In genomic region chr4:129575171-129575844, GRCm38 (mm10) we compare ENCODE assay signal across 9 mouse cellular contexts. TPM values are rescaled to one million over a fixed set of nuclear protein-coding genes. Genes with fewer than 3 reads are reported as not detected.
DNase-seq lines count a peak whose midpoint lies in the region; ATAC-seq and TF ChIP-seq lines count a peak whose summit lies in the region.
"Had no signal": no experiment of that assay in that cellular context is flagged by ENCODE, and none has a peak within 500 bp of the region (broad histone marks: within the 10 kb centered on the region; RNA-seq: fewer than 3 reads in every experiment).

No protein-coding gene starts in this region.

- no peak for TF ChIP-seq CTCF in kidney, adult 2 months (conservative IDR thresholded peaks at IDR 0.05; ENCODE audit: insufficient read depth, insufficient read length, low read depth, low read length)
- no peak for TF ChIP-seq CTCF in liver, postnatal 0 days (IDR thresholded peaks at IDR 0.05; ENCODE audit: low read depth)

- no peak overlapping the region for H3K9ac ChIP-seq in liver, postnatal 0 days (replicated peaks)

- no peak for TF ChIP-seq POLR2A in kidney, adult 2 months (IDR thresholded peaks at IDR 0.05; ENCODE audit: low read depth, low read length)

- peak overlapping the region; percentile 42; the same call in 1 of the 2 replicates for H3K4me2 ChIP-seq in liver, postnatal 0 days (ENCODE audit: low read depth, low read length)

- 32% methylated on average over 7 of the region's 8 CpGs for WGBS in kidney, adult 2 months
- 32% methylated on average over 7 of the region's 8 CpGs for WGBS in liver, postnatal 0 days (ENCODE audit: insufficient replicate concordance)

- H3K9me3 ChIP-seq in liver, postnatal 0 days (ENCODE audit: low read length), result no peaks in the 10 kb centered on the region

- no peak overlapping the region for H3K27ac ChIP-seq in kidney, adult 2 months (ENCODE audit: insufficient read depth, low read depth, low read length)
- H3K27ac ChIP-seq in liver, postnatal 0 days (ENCODE audit: low read depth), result peak overlapping the region; percentile 64; the same call in 1 of the 2 replicates
- H3K27ac ChIP-seq: heart, adult 2 months had no signal

- H3K4me1 ChIP-seq in kidney, adult 2 months (ENCODE audit: control insufficient read depth, insufficient read depth, low read length), result no peaks in the 10 kb centered on the region
- H3K4me1 ChIP-seq in liver, postnatal 0 days (ENCODE audit: insufficient read depth), result peaks cover 3% of the 10 kb centered on the region; the same call in 1 of the 2 replicates

- H3K36me3 ChIP-seq in kidney, adult 2 months (ENCODE audit: control insufficient read depth, insufficient read depth, low read length), result no peaks in the 10 kb centered on the region
- H3K36me3 ChIP-seq in liver, postnatal 0 days (replicated peaks; ENCODE audit: insufficient read depth, low read length), result no peaks in the 10 kb centered on the region

- H3K27me3 ChIP-seq in kidney, adult 2 months (replicated peaks; ENCODE audit: control insufficient read depth, insufficient read depth, low read length), result no peaks in the 10 kb centered on the region
- H3K27me3 ChIP-seq in liver, postnatal 0 days (ENCODE audit: insufficient read depth, low read length), result no peaks in the 10 kb centered on the region

- peak; percentile 33 for DNase-seq in kidney, adult 2 months
- no peak for DNase-seq in kidney, adult 11 months
- peak; percentile 98 for DNase-seq in induced T-regulatory cell, adult 2 months (ENCODE audit: low read depth)
- DNase-seq in liver, postnatal 0 days, result peak; percentile 54
- peak; percentile 89 to 93 for DNase-seq in thymus, postnatal 10 days (ENCODE audit: low spot score in 2 of 2)
- DNase-seq in frontal cortex, postnatal 14 days (ENCODE audit: low spot score in 2 of 2), result no peak
- no peak for DNase-seq in urinary bladder, adult 18-20 months (ENCODE audit: low spot score in 2 of 2)
- DNase-seq in gastrocnemius, postnatal 4 days (ENCODE audit: low spot score in 2 of 2), result no peak

- H3K4me3 ChIP-seq in kidney, adult 2 months (ENCODE audit: insufficient read depth, low read depth, low read length), result no peak overlapping the region
- no peak overlapping the region for H3K4me3 ChIP-seq in liver, postnatal 0 days (ENCODE audit: low read depth, low read length)
- H3K4me3 ChIP-seq: heart, adult 2 months had no signal

- no peak for ATAC-seq in liver, postnatal 0 days

- no peak for TF ChIP-seq EP300 in liver, postnatal 0 days (IDR thresholded peaks at IDR 0.05; ENCODE audit: low read depth)

RNA-seq across cellular contexts. Expression of gene Lck, which starts 1.9 kb away (rescaled TPM):
- 2.3 and 12.7 TPM in 2 replicates for polyA plus RNA-seq in kidney, adult 2 months (2012; rRNA removed)
- 3.3 and 3.4 TPM in 2 replicates for polyA plus RNA-seq in liver, postnatal 0 days (2015; fragmentation: Nextera tagmentation; extraction: Ambion mirVana)
- total RNA-seq in gastrocnemius, postnatal 4 days (2021), result 1 to 10 TPM in 1 of 2 experiments, under 1 TPM in 1; 0.34 to 2.0 TPM

RNA-seq across cellular contexts. Expression of gene Fam167b, which starts 3.0 kb away (rescaled TPM):
- 24.6 and 27.2 TPM in 2 replicates for polyA plus RNA-seq in kidney, adult 2 months (2012; rRNA removed)
- polyA plus RNA-seq in liver, postnatal 0 days (2015; fragmentation: Nextera tagmentation; extraction: Ambion mirVana), result 13.1 and 15.0 TPM in 2 replicates
- total RNA-seq in gastrocnemius, postnatal 4 days (2021), result 1 to 10 TPM; 1.2 to 1.3 TPM

RNA-seq across cellular contexts. Expression of gene Eif3i, which starts 25.1 kb away (rescaled TPM):
- polyA plus RNA-seq in kidney, adult 2 months (2012; rRNA removed), result 311 TPM in 2 replicates
- polyA plus RNA-seq in liver, postnatal 0 days (2015; fragmentation: Nextera tagmentation; extraction: Ambion mirVana), result 119 and 125 TPM in 2 replicates
- 100 to 1,000 TPM; 167 to 176 TPM for total RNA-seq in gastrocnemius, postnatal 4 days (2021)

RNA-seq across cellular contexts. Expression of gene Tmem234, which starts 25.2 kb away (rescaled TPM):
- 160 and 162 TPM in 2 replicates for polyA plus RNA-seq in kidney, adult 2 months (2012; rRNA removed)
- 81.7 and 93.9 TPM in 2 replicates for polyA plus RNA-seq in liver, postnatal 0 days (2015; fragmentation: Nextera tagmentation; extraction: Ambion mirVana)
- 10 to 100 TPM; 65.2 to 68.4 TPM for total RNA-seq in gastrocnemius, postnatal 4 days (2021)

RNA-seq across cellular contexts. Expression of gene Hdac1, which starts 32.8 kb away (rescaled TPM):
- polyA plus RNA-seq in kidney, adult 2 months (2012; rRNA removed), result 35.4 and 41.6 TPM in 2 replicates
- 54.9 and 59.0 TPM in 2 replicates for polyA plus RNA-seq in liver, postnatal 0 days (2015; fragmentation: Nextera tagmentation; extraction: Ambion mirVana)
- 10 to 100 TPM; 39.5 to 42.1 TPM for total RNA-seq in gastrocnemius, postnatal 4 days (2021)

Comparison
In these comparisons a context has a peak if more than half of its experiments do, and no peak if none do; other contexts are left out.
1. DNase-seq: peak in kidney, adult 2 months (single experiment), induced T-regulatory cell, adult 2 months (single experiment), liver, postnatal 0 days (single experiment) and thymus, postnatal 10 days (2 of 2); none in kidney, adult 11 months (single experiment), frontal cortex, postnatal 14 days (0 of 2), urinary bladder, adult 18-20 months (0 of 2) and gastrocnemius, postnatal 4 days (0 of 2).